Mouse (Mus musculus): ENCODE data around the gene Sars2.

DNA sequence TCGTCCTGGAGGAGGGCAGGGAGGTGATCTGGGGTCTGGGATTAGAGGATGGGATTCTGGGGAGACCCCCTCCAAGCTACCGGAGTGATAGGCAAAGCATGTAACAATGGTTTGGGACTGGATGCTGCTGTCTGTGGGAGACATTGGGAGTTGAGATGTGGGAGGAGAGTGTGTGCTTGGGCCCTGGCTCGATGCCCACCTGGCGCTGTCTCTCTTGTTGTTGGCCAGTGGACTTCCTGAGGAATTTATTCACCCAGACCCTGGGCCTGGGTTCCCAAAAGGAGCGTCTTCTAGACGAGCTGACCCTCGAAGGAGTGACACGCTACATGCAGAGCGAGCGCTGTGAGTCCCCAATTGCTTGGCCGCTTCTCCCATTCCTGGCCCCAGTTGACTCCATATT is 30.1 kb downstream of the Sars2 start:
- TF ChIP-seq CTCF (IDR thresholded peaks at IDR 0.05; ENCODE audit: borderline replicate concordance, insufficient read depth, low read depth, low read length), result no peak
- TF ChIP-seq POLR2A (IDR thresholded peaks at IDR 0.05; ENCODE audit: borderline replicate concordance, insufficient read depth, low read length), result no peak

Measured in cerebellum, adult 2 months (tissue).